Mouse (Mus musculus) natural killer cell, adult 2 months (primary cell): ENCODE measurements around the gene Smarca4.

ENCODE experiments used
- DNase-seq, 2 experiments: peaks; one replicate each; pipeline ENCODE4 v3.0.0; 2022; ENCODE audit warnings: low spot score in 2 of 2

Gene Smarca4

DNA sequence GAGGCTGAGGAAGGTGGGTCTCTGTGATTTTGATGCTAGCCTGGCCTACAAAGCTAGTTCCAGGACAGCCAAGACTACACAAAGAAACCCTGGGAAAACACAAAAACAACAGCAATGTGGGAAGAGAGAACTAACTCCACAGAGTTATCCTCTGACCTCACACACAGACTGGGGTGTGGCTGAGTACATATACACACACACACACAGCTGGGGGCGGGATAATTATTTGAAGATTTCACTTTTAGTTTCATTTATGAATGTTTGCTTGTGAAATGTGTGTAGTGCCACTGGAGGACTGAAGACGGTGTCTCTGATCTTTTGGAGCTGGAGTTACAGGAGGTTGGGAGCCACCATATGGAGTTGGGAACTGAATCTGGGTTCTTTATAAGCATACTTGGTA is 14.9 kb upstream of the Smarca4 start:
- DNase-seq: no peak

DNA sequence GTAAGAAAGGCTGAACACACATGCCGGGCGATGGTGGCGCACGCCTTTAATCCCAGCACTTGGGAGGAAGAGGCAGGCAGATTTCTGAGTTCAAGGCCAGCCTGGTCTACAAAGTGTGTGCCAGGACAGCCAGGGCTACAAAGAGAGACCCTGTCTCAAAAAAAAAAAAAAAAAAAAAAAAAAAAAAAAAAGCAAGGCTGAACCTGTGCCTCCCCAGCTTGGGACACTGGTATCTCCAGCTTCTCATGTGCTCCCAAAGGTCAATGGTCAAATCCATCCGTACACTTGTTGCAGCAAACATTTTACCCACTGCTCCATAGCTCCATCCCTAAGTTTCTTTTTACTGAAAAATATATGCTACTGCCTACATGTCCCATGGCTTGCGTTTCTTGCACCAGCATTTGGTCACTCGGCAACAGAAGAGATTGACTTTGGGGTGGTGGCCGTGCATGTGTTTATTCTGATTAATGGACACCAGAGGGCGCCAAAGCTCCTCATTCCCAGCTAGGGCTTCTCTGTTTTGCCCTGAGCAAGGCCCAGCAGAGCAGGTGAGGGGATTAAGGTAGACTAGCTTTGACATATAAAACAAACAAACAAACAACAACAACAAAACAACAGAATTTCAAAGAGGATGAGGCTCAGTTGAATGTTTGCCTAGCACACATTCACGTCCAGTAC is 14.1 kb upstream of the Smarca4 start:
- peak; percentile 67 to 79 for DNase-seq

DNA sequence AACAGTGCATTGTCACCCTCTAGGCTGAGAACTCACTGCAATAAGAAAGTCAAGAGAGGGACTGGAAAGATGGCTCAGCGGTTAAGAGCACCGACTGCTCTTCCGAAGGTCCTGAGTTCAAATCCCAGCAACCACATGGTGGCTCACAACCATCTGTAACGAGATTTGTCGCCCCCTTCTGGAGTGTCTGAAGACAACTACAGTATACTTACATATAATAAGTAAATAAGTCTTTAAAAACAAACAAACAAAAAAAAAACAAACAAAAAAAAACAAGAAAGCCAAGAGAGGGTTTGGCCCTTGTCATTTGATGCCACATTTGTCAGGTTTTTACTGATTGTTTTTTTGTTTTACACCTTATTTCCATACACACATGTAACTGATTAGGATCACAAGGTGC is 11.8 kb upstream of the Smarca4 start:
- no peak for DNase-seq

DNA sequence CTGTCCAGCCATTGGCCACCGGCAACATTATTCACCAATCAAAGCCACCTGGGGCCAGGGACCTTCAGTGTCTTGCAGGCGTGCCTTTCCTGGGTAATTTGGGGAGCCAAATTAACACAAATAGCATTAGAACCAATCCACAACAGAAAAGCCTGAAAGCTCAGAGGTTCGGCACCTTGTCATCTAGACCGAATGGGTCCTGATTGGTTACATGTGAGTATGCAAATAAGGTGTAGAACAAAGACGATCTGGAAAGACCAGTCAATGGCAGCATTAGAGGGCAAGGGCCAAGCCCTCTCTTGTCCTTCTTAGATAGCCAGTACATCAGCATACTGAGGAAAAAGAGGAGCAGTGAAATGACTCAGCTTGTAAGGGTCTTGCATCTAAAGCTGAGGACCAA is 10.1 kb upstream of the Smarca4 start:
- no peak for DNase-seq

DNA sequence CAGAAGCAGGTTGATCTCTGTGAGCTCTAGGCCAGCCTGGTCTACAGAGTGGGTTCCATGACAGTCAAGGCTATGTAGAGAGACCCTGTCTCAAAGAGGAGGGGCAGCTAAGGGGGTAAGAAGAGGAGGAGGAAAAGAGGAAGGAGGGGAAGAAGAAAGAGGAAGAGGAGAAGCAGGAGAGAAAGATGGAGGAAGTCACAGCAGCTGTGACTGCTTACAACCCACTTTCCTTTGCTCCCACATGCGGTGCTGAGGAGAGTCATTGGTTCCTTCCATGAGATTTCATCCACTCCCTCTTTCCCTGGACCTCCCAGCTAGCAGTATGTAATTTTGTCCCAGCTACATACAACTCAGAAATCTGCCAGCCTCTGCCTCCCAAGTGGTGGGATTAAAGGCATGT is 9.3 kb upstream of the Smarca4 start:
- no peak for DNase-seq

DNA sequence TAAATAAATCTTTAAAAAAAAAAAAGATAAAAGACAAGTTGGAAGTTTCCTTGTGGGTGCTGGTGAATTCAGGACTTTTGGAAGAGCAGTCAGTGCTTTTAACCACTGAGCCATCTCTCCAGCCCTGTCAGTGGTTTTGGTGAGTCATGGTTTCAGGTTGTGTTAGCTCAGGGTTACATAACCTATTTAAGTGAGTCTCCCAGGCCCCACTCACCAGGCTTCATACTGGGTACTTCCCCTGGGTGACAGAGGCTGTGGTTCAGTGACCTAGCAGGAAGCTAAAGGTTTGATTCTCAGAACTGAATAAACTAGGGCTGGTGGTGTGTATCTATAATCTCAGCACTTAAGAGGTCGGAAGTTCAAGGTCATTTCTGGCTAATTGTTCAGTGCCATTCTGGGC is 6.1 kb upstream of the Smarca4 start:
- DNase-seq: peak; percentile 87 to 88

DNA sequence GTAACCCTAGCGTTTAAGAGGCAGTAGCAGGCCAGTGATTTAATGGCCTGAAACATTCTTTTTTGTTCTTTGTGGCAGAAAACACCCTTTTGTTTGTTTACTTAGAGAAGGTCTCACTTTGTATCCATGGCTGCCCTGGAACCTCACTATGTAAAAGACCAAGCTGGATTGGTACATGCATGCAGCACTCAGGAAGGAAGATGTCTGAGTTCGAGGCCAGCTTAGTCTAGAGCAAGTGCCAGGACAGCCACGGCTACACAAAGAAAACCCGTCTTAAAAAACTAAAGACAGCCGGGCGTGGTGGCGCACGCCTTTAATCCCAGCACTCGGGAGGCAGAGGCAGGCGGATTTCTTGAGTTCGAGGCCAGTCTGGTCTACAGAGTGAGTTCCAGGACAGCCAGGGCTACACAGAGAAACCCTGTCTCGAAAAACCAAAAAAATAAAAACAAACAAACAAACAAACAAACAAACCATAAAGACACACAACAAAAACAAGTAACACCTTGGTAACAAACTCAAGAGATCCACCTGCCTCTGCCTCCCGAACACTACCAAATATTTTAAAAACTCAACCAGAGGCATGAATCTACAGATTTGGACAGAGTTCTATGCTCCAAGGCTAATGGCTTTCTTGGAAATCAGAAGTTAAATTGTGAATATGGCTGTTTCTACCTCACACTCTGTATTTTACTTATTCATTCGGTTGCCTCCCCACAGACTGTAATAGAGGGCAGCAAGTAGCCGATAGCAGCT is 929 bp upstream of the Smarca4 start:
- DNase-seq: no peak

DNA sequence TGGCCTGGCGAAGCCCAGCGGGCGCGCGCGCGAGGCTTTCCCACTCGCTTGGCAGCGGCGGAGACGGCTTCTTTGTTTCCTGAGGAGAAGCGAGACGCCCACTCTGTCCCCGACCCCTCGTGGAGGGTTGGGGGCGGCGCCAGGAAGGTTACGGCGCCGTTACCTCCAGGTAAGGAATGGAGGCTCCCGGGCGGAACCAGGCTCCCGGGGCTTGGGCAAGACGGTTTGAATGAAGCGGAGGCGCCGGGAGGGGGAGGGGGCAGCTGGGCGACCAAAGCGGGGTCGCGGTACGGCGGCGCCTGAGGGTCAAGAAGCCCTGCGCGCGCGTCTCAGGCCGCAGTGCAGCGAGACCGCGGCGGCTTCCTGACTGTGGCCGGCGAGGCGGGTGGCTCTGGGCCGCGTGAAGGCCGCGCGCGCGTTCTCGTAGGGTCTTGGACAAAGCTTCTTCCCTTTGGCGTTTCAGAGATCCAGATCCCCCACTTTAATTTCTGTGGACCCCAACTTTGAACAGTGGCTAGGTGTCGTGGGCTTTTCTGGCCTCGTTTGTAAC is 338 bp downstream of the Smarca4 start:
- peak; percentile 77 to 78 for DNase-seq

DNA sequence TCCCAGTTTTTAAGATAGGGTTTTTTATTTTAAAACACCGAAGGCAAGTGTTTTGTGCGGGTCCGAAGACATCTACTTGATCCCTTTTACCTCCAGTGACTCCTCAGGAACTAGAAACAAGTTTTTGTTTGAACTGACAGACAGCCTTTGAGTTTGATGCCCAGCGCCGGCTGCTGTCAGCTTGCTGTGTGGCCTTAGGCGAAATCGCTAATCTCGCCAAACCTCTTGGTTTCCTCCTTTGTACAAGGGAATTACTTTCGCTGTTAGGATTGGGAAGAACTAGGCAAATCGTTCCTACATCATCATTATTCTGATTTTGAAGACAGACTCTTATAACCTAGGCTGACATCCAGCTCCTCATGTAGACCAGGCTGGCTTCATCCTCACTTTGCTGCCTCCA is 1.1 kb downstream of the Smarca4 start:
- no peak for DNase-seq

DNA sequence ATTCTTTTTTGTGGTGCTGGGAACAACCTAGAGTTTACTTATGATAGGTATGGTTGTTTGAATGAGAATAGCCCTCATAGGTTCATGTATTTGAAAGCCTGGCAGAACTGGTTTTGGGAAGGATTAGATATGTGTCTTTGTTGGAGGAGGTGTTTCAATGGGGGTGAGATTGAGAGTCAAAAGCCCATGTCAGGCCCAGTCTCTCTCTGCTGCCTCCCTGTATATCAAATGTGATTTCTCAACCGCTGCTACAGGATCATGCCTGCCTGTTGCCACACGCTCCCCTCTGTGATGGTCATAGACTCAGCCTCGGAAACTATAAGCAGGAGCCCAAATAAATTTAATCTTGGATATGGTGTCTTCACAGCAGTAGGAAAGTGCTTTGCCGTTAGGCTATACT is 4.3 kb downstream of the Smarca4 start:
- no peak for DNase-seq

DNA sequence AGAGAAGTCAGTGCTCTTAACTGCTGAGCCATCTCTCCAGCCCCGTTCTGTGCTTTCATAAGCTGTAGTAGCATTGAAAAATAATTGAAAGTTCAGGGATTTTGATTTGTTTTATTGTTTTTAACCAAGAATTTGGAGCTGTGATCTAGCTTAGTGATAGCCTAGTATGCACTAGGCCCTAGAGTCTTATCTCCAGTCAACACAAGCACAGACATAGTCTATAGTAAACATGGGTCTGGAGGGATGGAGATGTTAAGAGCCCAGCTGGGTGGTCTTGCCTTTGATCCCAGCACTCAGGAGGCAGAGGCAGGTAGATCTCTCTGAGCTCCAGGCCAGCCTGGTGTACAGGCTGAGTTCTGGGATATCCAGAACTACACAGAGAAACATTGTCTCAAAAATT is 6.7 kb downstream of the Smarca4 start:
- no peak for DNase-seq

DNA sequence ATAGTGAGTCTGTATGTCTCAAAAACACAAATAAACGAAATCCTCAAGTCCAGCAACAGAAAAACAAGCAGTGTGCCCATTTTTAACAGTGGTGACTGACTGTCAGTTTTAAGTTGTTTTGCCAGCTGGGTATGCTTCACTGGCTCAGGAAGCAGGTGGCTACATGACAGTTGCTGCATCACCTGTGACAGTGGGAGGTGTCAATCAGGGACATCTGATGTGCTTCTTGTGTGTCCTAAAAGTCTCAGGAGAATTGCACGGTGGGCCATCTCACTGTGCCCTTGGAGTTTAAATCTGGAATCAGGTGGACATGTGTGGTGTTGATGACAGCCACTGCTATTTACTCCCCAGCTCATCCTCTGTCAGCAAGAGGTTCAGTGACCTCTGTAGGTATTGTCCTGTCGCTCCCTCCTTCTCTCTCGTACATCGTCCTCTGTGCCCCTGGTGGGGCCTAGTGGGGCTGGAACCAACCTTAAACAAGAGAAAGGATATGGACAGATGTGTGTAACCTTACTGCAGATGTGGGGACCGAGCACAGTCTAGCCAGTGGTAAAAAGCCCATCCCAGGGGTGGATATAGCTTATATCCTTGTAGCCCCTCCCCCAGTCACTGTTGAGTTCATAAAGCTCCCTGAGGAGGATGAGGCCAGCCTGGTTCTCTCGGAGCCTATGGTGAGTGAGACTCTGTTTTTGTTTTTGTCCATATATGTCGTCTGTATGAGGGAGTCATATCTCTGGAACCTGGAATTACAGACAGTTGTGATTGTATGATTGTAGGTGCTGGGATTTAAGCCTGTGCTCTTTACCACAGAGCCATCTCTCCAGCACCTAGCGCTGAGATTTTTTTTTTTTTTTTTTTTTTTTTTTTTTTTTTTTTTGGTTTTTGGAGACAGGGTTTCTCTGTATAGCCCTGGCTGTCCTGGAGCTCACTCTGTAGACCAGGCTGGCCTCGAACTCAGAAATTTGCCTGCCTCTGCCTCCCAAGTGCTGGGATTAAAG is 9.7 kb downstream of the Smarca4 start:
- DNase-seq: peak in 1 of 2 experiments; percentile 66

DNA sequence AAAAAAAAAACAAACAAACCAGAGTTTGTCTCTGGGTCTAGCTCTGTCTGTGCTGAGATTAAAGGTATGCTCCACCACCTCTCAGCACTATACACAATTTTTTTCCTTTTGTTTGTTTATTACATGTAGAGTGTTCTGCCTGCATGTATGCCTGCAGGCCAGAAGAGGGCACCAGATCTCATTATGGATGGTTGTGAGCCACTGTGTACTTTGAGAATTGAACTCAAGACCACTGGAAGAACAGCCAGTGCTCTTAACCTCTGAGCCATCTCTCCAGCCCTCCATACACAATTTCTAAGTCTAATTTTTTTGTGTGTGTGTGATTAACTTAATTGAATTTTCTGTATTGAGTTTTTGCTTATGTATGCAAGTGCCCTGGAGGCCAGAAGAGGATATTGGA is 10.6 kb downstream of the Smarca4 start:
- DNase-seq: peak; percentile 9 to 28

DNA sequence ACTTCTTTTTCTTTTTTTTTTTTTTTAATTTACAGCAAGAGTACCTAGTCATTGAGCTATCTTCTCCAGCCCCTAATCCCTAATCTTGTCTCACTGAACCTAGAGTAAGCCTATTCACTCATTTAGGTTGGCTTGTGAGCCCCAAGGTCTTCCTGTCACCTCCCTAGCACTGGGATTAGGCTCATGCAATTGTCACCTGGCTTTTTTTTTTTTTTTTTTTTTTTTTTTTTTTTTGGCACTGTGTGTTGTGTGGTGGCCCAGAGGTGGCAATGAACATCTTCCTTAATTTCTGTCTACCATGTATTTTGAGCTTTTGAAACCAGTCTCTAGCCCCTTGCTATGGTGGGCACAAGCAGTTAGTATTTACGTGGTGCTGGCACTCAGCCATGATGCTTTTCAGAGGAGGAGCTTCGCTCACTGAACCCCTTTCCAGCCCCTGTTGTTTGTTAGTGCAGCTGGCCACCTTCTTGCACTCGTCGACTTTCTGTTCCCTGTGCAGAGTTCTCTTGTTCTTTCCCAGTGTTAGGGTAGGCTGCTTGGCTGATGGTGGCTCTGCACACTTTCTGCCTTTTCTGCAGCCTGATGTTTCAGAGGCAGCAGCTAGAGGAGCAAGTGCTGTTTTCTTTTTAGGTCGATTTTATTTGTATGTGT is 11.3 kb downstream of the Smarca4 start:
- DNase-seq: no peak

DNA sequence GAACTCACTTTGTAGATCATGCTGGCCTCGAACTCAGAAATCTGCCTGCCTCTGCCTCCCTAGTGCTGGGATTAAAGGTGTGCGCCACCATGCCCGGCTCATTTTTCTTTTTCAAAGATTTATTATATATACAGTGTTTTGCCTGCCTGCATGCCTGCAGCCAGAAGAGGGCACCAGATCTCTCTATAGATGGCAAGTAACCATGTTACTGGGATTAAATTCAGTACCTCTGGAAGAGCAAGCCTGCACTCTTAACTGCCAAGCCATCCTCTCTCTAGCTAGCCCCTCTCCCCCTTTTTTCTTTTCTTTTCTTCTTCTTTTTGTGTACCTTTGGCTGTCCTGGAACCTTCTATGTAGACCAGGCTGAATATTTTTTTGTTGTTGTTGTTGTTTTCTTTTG is 14.7 kb downstream of the Smarca4 start:
- peak; percentile 13 to 37 for DNase-seq

DNA sequence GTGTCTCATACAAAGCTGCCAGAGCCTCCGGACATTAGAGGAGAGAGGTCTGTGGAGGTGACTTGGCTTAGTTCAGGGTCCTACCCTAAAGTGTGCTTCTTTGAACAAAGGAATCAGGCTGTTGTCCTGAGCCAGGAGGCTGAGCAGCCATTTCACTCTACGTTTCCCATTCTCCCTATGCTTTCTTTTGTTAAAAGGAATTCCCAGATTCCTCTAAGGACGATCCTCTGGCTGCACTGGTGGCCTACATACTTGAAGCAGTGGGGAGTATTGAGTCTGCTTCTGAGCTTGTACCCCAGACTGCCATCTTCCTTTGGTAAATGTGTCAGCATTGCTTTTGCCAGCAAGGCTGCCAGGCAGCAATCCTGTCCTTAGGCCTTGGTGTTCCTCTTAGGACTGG is 17.1 kb downstream of the Smarca4 start:
- DNase-seq: no peak

DNA sequence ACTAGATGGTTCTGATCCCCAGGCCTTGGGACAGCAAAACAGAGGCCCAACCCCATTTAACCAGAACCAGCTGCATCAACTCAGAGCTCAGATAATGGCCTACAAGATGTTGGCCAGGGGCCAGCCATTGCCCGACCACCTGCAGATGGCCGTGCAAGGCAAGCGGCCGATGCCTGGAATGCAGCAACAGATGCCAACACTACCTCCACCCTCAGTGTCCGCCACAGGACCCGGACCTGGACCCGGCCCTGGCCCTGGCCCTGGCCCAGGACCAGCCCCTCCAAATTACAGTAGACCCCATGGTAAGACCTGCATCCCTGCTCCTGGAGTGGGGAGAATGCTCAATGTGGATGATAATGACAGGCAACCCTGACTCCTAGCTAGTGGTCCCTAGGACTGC is 19.7 kb downstream of the Smarca4 start:
- DNase-seq: no peak

DNA sequence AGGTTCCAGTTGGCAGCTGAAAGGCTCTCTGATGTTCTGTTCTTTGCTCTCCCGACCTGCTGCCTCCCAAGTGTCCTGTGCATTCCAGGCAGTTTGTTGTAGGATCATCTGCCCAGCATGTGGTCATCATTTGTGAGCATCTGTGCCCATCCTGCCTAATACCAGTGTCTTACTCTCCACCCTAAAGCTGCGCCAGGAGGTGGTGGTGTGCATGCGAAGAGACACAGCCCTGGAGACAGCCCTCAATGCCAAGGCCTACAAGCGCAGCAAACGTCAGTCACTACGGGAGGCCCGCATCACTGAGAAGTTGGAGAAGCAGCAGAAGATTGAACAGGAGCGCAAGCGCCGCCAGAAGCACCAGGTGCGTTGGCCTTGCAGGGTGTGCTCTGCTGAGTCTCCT is 23.1 kb downstream of the Smarca4 start:
- no peak for DNase-seq

DNA sequence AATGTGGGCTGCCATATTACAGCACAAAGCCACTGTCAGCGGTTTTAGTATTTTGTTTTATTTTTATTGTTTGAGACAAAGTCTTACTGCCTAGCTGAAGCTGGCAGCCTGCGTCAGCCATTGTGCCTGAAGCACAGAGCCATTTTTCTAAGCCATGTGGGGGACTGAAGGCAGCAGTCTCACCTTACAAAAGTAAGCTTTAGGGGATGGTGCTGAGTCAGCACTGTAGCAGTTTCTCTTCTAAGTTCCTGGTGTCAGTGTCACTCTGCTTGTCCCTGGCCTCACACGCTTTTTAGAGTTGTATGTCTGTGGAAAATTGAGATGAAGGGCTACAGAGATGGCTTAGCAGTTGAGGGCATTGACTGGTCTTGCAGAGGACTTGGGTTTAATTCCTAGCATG is 30.4 kb downstream of the Smarca4 start:
- no peak for DNase-seq

DNA sequence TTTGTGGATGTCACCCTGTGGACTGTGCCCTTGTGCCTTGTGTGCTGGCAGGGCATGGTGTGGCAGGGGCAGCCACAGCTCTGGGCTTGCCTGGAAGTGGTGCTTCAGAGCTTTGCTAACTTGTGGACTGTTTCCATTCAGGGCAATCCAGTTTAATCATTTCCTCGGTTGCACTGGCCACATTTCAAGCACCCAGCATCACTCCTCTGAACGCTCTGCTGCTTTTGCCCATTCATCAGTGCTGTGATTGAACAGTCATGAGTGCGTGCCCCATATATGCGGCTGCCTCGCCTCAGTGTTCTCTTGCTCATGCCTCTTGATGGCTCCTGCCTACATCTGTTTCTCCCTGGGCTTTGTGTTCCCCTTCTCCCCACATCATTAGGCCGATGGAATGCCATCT is 31.8 kb downstream of the Smarca4 start:
- no peak for DNase-seq

DNA sequence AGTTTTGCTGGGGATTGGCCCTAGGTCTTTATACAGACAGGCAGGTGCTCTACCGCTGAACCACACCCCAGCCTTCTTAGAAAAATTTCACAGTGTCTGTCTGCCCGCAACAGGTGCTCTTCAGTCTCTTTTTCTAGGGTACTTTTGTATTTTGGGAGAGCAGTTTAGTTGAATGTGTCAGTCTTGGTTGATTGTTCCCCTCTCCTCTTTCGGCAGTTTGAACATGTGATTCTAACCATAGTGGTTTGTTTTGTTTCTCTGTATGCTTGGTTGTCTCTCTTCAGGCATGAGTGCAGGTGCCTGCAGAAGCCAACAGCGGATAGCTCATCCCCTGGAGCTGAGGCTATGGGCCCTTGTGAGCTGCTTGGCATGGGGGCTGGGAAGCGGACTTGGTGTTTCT is 36.3 kb downstream of the Smarca4 start:
- DNase-seq: no peak

DNA sequence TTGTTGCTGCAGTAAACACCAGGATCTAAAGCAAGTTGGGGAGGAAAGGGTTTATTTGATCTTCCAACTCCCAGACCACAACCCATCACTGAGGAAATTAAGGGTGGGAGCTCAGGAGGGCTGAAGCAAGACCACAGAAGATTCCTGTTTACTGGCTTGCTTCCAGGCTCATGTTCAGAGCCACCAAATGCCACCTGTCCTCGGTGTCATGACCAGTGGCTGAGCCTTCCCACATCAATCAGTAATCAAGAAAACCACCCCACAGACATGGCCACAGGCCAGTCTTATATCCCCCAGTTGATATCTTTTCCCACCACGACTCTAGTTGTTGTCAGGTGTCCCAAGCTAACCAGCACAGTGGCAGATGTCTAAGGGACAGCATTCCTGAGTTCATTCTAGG is 37.3 kb downstream of the Smarca4 start:
- no peak for DNase-seq
